Mouse (Mus musculus): ENCODE data around the gene Selplg. TPM values are rescaled to one million over a fixed set of nuclear protein-coding genes. Genes with fewer than 3 reads are reported as not detected.

The Selplg gene
- polyA plus RNA-seq, 1 experiment from 2014 or later, result 14.6 TPM

- WGBS, result 78% methylated on average over 6 of the region's 6 CpGs
- Histone ChIP-seq H3K36me3 (ENCODE audit: insufficient read depth, low read length) (peaks cover 6% of the 10 kb centered on the region; the same call in 1 of the 2 replicates), H3K4me2 (replicated peaks; ENCODE audit: low read depth, low read length) (no peak overlapping the region), H3K27ac (ENCODE audit: low read length) (no peak overlapping the region), H3K27me3 (replicated peaks; ENCODE audit: insufficient read depth, low read length) (no peaks in the 10 kb centered on the region), H3K9me3 (ENCODE audit: low read length) (no peaks in the 10 kb centered on the region), H3K4me1 (ENCODE audit: insufficient read depth, low read depth, low read length) (peaks cover 8% of the 10 kb centered on the region; the same call in 1 of the 2 replicates), H3K9ac (replicated peaks; ENCODE audit: low read depth) (no peak overlapping the region), H3K4me3 (ENCODE audit: low read depth, low read length) (no peak overlapping the region)
- DNase-seq (ENCODE audit: low spot score), result no peak
- TF ChIP-seq EP300 (IDR thresholded peaks at IDR 0.05) (no peak), CTCF (IDR thresholded peaks at IDR 0.05) (no peak)
- ATAC-seq, result no peak
These were observed 32.5 kb upstream of the Selplg start for GRCm38 (mm10) chr5:113864992-113865391.

DNA sequence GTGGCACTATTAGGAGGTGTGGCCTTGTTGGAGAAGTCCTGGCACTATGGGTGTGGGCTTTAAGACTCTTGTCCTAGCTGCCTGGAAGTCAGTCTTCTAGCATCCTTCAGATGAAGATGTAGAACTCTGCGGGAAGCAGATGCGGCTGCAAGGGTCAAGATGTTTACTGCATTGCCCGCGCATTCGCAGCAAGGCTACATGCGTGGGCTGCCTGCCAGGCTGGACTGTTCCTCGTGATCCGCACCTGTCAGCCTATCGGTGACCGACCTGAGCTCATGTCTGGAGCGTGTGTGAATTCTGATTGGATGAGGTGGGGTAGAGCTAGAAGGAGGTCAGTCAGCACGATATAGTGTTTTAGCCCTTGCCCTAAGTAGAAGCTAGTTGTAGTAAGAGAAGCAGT, 31.6 kb upstream of the Selplg start:
- WGBS, result 92% methylated on average over 12 of the region's 12 CpGs
- TF ChIP-seq CTCF (IDR thresholded peaks at IDR 0.05), result no peak
- no peak for TF ChIP-seq EP300 (IDR thresholded peaks at IDR 0.05)
- ATAC-seq, result no peak

GRCm38 (mm10) chr5:113862418-113862817, 30.0 kb upstream of the Selplg start:
- WGBS, result 85% methylated on average over 4 of the region's 4 CpGs
- Histone ChIP-seq H3K4me1 (ENCODE audit: insufficient read depth, low read depth, low read length) (peaks cover 9% of the 10 kb centered on the region; the same call in 1 of the 2 replicates), H3K9me3 (ENCODE audit: low read length) (no peaks in the 10 kb centered on the region), H3K27me3 (replicated peaks; ENCODE audit: insufficient read depth, low read length) (no peaks in the 10 kb centered on the region), H3K4me2 (replicated peaks; ENCODE audit: low read depth, low read length) (no peak overlapping the region), H3K36me3 (ENCODE audit: insufficient read depth, low read length) (peaks cover 6% of the 10 kb centered on the region; the same call in 1 of the 2 replicates), H3K9ac (replicated peaks; ENCODE audit: low read depth) (no peak overlapping the region), H3K4me3 (ENCODE audit: low read depth, low read length) (no peak overlapping the region), H3K27ac (ENCODE audit: low read length) (no peak overlapping the region)
- no peak for TF ChIP-seq CTCF (IDR thresholded peaks at IDR 0.05)
- TF ChIP-seq EP300 (IDR thresholded peaks at IDR 0.05), result no peak
- ATAC-seq, result no peak
- no peak for DNase-seq (ENCODE audit: low spot score)

More for the DNA sequence above, 31.6 kb upstream of the Selplg start:
- peaks cover 12% of the 10 kb centered on the region; the same call in 1 of the 2 replicates for H3K4me1 ChIP-seq (ENCODE audit: insufficient read depth, low read depth, low read length)
- H3K4me3 ChIP-seq (ENCODE audit: low read depth, low read length), result no peak overlapping the region
- no peak overlapping the region for H3K4me2 ChIP-seq (replicated peaks; ENCODE audit: low read depth, low read length)
- H3K9ac ChIP-seq (replicated peaks; ENCODE audit: low read depth), result no peak overlapping the region
- no peak overlapping the region for H3K27ac ChIP-seq (ENCODE audit: low read length)
- DNase-seq (ENCODE audit: low spot score), result no peak
- peaks cover 6% of the 10 kb centered on the region; the same call in 1 of the 2 replicates for H3K36me3 ChIP-seq (ENCODE audit: insufficient read depth, low read length)
- no peaks in the 10 kb centered on the region for H3K27me3 ChIP-seq (replicated peaks; ENCODE audit: insufficient read depth, low read length)
- H3K9me3 ChIP-seq (ENCODE audit: low read length), result no peaks in the 10 kb centered on the region

- Histone ChIP-seq H3K36me3 (ENCODE audit: insufficient read depth, low read length) (peaks cover 6% of the 10 kb centered on the region; the same call in 1 of the 2 replicates), H3K9ac (replicated peaks; ENCODE audit: low read depth) (no peak overlapping the region), H3K4me1 (ENCODE audit: insufficient read depth, low read depth, low read length) (peaks cover 9% of the 10 kb centered on the region; the same call in 1 of the 2 replicates), H3K27me3 (replicated peaks; ENCODE audit: insufficient read depth, low read length) (no peaks in the 10 kb centered on the region), H3K9me3 (ENCODE audit: low read length) (no peaks in the 10 kb centered on the region), H3K4me2 (replicated peaks; ENCODE audit: low read depth, low read length) (no peak overlapping the region), H3K4me3 (ENCODE audit: low read depth, low read length) (no peak overlapping the region), H3K27ac (ENCODE audit: low read length) (no peak overlapping the region)
- 97% methylated on average over 8 of the region's 8 CpGs for WGBS
- TF ChIP-seq CTCF (IDR thresholded peaks at IDR 0.05) (peak; percentile 67), EP300 (IDR thresholded peaks at IDR 0.05) (no peak)
- ATAC-seq, result no peak
- DNase-seq (ENCODE audit: low spot score), result no peak
These were observed 28.9 kb upstream of the Selplg start for GRCm38 (mm10) chr5:113861294-113861693.

DNA sequence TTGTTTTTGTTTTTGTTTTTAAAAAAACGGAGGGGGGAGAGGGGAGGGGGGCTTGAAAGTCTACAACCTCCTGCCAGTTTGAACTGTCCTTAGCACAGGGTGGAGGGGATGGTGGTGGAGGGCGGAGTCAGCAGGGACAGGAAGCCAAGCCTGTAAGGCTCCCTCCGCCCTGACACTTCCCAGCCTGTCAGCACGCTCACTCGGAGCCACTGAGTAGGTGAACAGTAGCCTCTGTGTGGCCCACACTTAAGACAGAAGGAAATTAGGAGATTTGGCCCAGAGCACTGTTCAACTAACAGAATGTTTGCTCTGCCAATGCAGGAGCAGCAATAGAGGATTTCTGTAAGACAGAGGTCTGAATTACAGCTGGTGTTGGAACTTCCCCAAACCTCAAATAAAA, 26.5 kb upstream of the Selplg start:
- Histone ChIP-seq H3K9ac (replicated peaks; ENCODE audit: low read depth) (no peak overlapping the region), H3K36me3 (ENCODE audit: insufficient read depth, low read length) (no peaks in the 10 kb centered on the region), H3K9me3 (ENCODE audit: low read length) (no peaks in the 10 kb centered on the region), H3K27ac (ENCODE audit: low read length) (0 out of 2 replicates have a peak overlapping the region, but pooled peaks have one; percentile 27), H3K27me3 (replicated peaks; ENCODE audit: insufficient read depth, low read length) (no peaks in the 10 kb centered on the region), H3K4me1 (ENCODE audit: insufficient read depth, low read depth, low read length) (peaks cover 9% of the 10 kb centered on the region; the same call in 1 of the 2 replicates), H3K4me2 (replicated peaks; ENCODE audit: low read depth, low read length) (no peak overlapping the region), H3K4me3 (ENCODE audit: low read depth, low read length) (no peak overlapping the region)
- TF ChIP-seq CTCF (IDR thresholded peaks at IDR 0.05) (no peak), EP300 (IDR thresholded peaks at IDR 0.05) (no peak)
- 20% methylated on average over 5 of the region's 5 CpGs for WGBS
- DNase-seq (ENCODE audit: low spot score) (peak; percentile 69), ATAC-seq (peak; percentile 67)

DNA sequence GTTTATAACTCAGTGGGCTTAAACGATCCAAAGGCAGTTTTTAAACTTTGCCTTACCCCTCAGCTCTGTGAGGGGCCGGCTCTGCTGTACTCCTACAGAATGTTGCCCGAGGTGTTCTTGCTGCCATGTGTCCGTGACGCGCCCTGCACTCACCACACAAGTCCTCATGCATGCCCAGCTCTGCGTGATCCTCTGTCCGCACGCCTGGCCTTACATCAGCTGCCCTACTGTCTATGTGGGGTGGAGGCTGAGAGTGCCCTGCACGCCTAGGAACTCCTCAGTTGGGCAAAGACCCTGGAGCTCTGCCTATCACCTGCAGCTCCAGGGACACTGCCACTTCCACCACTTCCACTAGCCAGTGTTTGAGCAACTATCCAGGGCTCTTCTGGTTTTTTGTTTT, 26.1 kb upstream of the Selplg start:
- no peaks in the 10 kb centered on the region for H3K9me3 ChIP-seq (ENCODE audit: low read length)
- H3K27ac ChIP-seq (ENCODE audit: low read length), result no peak overlapping the region
- H3K9ac ChIP-seq (replicated peaks; ENCODE audit: low read depth), result no peak overlapping the region
- ATAC-seq (no peak), DNase-seq (ENCODE audit: low spot score) (no peak)
- H3K4me3 ChIP-seq (ENCODE audit: low read depth, low read length), result no peak overlapping the region
- H3K27me3 ChIP-seq (replicated peaks; ENCODE audit: insufficient read depth, low read length), result no peaks in the 10 kb centered on the region
- no peak for TF ChIP-seq EP300 (IDR thresholded peaks at IDR 0.05)
- no peak for TF ChIP-seq CTCF (IDR thresholded peaks at IDR 0.05)
- peaks cover 9% of the 10 kb centered on the region; the same call in 1 of the 2 replicates for H3K4me1 ChIP-seq (ENCODE audit: insufficient read depth, low read depth, low read length)
- no peak overlapping the region for H3K4me2 ChIP-seq (replicated peaks; ENCODE audit: low read depth, low read length)
- 71% methylated on average over 10 of the region's 10 CpGs for WGBS
- no peaks in the 10 kb centered on the region for H3K36me3 ChIP-seq (ENCODE audit: insufficient read depth, low read length)
